In genomic region chr11:54764759-54765158, GRCm38 (mm10) we compare ENCODE assay signal across 21 mouse cellular contexts. TPM values are rescaled to one million over a fixed set of nuclear protein-coding genes. Genes with fewer than 3 reads are reported as not detected.
A peak's percentile ranks its signal among the peaks of the same experiment; 100 is the strongest.
DNase-seq lines count a peak whose midpoint lies in the region; ATAC-seq and TF ChIP-seq lines count a peak whose summit lies in the region.
"Had no signal": no experiment of that assay in that cellular context is flagged by ENCODE, and none has a peak within 500 bp of the region (broad histone marks: within the 10 kb centered on the region; RNA-seq: fewer than 3 reads in every experiment).

No protein-coding gene starts in this region.

- TF ChIP-seq RAD21 in CH12.LX (IDR thresholded peaks at IDR 0.05; ENCODE audit: low read depth, low read length) = no peak

- in situ Hi-C loops in CH12.LX (cut with MboI; ENCODE audit: low pct_ligation_motif_present, low pct_unique_long_range_greater_than_20kb, low sequenced_read_pairs) = no loop called here

- TF ChIP-seq CTCF in CH12.LX (conservative IDR thresholded peaks at IDR 0.05 in 1 of 2, IDR thresholded peaks at IDR 0.05 in 1 of 2; ENCODE audit: low read depth in 2 of 2, low read length in 2 of 2) = no peak
- no peak for TF ChIP-seq CTCF in stomach, postnatal 0 days (IDR thresholded peaks at IDR 0.05; ENCODE audit: low read depth)
- TF ChIP-seq CTCF in cerebellum, adult 2 months (IDR thresholded peaks at IDR 0.05; ENCODE audit: borderline replicate concordance, insufficient read depth, low read depth, low read length) = no peak

- H3K4me1 ChIP-seq in CH12.LX (ENCODE audit: control insufficient read depth in 1 of 2, insufficient read depth in 2 of 2) = peaks cover 13 to 88% of the 10 kb centered on the region in 2 experiments
- H3K4me1 ChIP-seq in stomach, postnatal 0 days (replicated peaks; ENCODE audit: control insufficient read depth, insufficient read depth) = no peaks in the 10 kb centered on the region
- no peaks in the 10 kb centered on the region for H3K4me1 ChIP-seq in cerebellum, adult 2 months (ENCODE audit: control insufficient read depth, insufficient read depth, low read length)
- H3K4me1 ChIP-seq in midbrain, embryonic 15.5 days = peaks cover 14% of the 10 kb centered on the region

- peaks cover 2 to 16% of the 10 kb centered on the region in 2 experiments for H3K36me3 ChIP-seq in CH12.LX (replicated peaks in 1 of 2; ENCODE audit: control insufficient read depth in 1 of 2, insufficient read depth in 1 of 2, low read length in 1 of 2)
- no peaks in the 10 kb centered on the region for H3K36me3 ChIP-seq in stomach, postnatal 0 days (ENCODE audit: control insufficient read depth, insufficient read depth, low read length)
- no peaks in the 10 kb centered on the region for H3K36me3 ChIP-seq in midbrain, embryonic 15.5 days (replicated peaks)
- H3K36me3 ChIP-seq: hindbrain, embryonic 13.5 days; neural tube, embryonic 12.5 days had no signal

- 82% methylated on average over 1 of the region's 1 CpGs for WGBS in stomach, postnatal 0 days
- WGBS in cerebellum, adult 2 months = 98% methylated on average over 1 of the region's 1 CpGs
- 88% methylated on average over 1 of the region's 1 CpGs for WGBS in midbrain, embryonic 15.5 days

- H3K9me3 ChIP-seq in CH12.LX (replicated peaks; ENCODE audit: low read length) = no peaks in the 10 kb centered on the region
- no peaks in the 10 kb centered on the region for H3K9me3 ChIP-seq in stomach, postnatal 0 days (ENCODE audit: control insufficient read depth, low read length)
- no peaks in the 10 kb centered on the region for H3K9me3 ChIP-seq in midbrain, embryonic 15.5 days
- H3K9me3 ChIP-seq: forebrain, embryonic 13.5 days; hindbrain, embryonic 13.5 days; limb, embryonic 10.5 days; neural tube, embryonic 12.5 days had no signal

- dilution Hi-C loops in CH12.LX (cut with MboI; ENCODE audit: extremely low pct_ligation_motif_present, extremely low pct_unique_long_range_greater_than_20kb, low sequenced_read_pairs) = no loop called here

- no peak overlapping the region for H3K27ac ChIP-seq in CH12.LX (ENCODE audit: insufficient read depth, low read depth)
- no peak overlapping the region for H3K27ac ChIP-seq in stomach, postnatal 0 days (replicated peaks)
- H3K27ac ChIP-seq in cerebellum, adult 2 months (ENCODE audit: insufficient read depth, low read length) = no peak overlapping the region
- H3K27ac ChIP-seq in midbrain, embryonic 15.5 days = no peak overlapping the region
- H3K27ac ChIP-seq: forebrain, embryonic 13.5 days; heart, adult 2 months; hindbrain, embryonic 13.5 days; limb, embryonic 10.5 days; liver, embryonic 14.5 days; neural tube, embryonic 12.5 days had no signal

- ATAC-seq in erythroid progenitor cell, adult 5-6 weeks (replicated peaks; ENCODE audit: low FRiP score, poor library complexity, severe bottlenecking) = 0 out of 2 replicates have a peak, but pooled peaks have one; percentile 46
- ATAC-seq in stomach, postnatal 0 days (ENCODE audit: low FRiP score, low TSS enrichment) = peak; percentile 71
- no peak for ATAC-seq in midbrain, embryonic 15.5 days (replicated peaks)
- ATAC-seq: forebrain, embryonic 13.5 days had no signal

- H3K4me3 ChIP-seq in CH12.LX (replicated peaks in 1 of 3; ENCODE audit: low read depth in 2 of 3, low read length in 2 of 3, poor library complexity in 1 of 3) = no peak overlapping the region
- no peak overlapping the region for H3K4me3 ChIP-seq in stomach, postnatal 0 days (ENCODE audit: low read depth, low read length)
- H3K4me3 ChIP-seq in cerebellum, adult 2 months (replicated peaks; ENCODE audit: insufficient read depth, low read depth, low read length) = no peak overlapping the region
- H3K4me3 ChIP-seq in midbrain, embryonic 15.5 days = no peak overlapping the region
- H3K4me3 ChIP-seq: forebrain, embryonic 13.5 days; heart, adult 2 months; hindbrain, embryonic 13.5 days; limb, embryonic 10.5 days; neural tube, embryonic 12.5 days had no signal

- no peak for TF ChIP-seq POLR2A in CH12.LX (IDR thresholded peaks at IDR 0.05; ENCODE audit: low read depth, low read length)
- TF ChIP-seq POLR2A in cerebellum, adult 2 months (IDR thresholded peaks at IDR 0.05; ENCODE audit: borderline replicate concordance, insufficient read depth, low read length) = no peak

- no peak overlapping the region for H3K9ac ChIP-seq in CH12.LX (ENCODE audit: insufficient read depth, low read depth)
- H3K9ac ChIP-seq in stomach, postnatal 0 days (ENCODE audit: low read length) = no peak overlapping the region
- H3K9ac ChIP-seq in midbrain, embryonic 15.5 days = no peak overlapping the region
- H3K9ac ChIP-seq: forebrain, embryonic 13.5 days; hindbrain, embryonic 13.5 days; liver, embryonic 14.5 days; neural tube, embryonic 12.5 days had no signal

- peak; percentile 77 for DNase-seq in A20 (ENCODE audit: low read depth, low spot score)
- peak; percentile 66 for DNase-seq in CH12.LX (ENCODE audit: extremely low read depth)
- no peak for DNase-seq in stomach, postnatal 0 days (ENCODE audit: low spot score)
- no peak for DNase-seq in cerebellum, adult 2 months
- no peak for DNase-seq in lung, postnatal 25 days (ENCODE audit: low spot score)
- no peak for DNase-seq in gastrocnemius, postnatal 10 days
- DNase-seq: adrenal gland, adult 2 months; cerebellum, adult 8-10 months; embryo, embryonic 11 days; heart, adult 2 months; kidney, adult 11 months; kidney, postnatal 14 days; lung, postnatal 14 days; right cerebral cortex, postnatal 25 days had no signal

- no peak overlapping the region for H3K4me2 ChIP-seq in CH12.LX (ENCODE audit: insufficient read depth, low read depth, poor library complexity, severe bottlenecking)
- no peak overlapping the region for H3K4me2 ChIP-seq in stomach, postnatal 0 days (replicated peaks; ENCODE audit: low read depth)
- H3K4me2 ChIP-seq in midbrain, embryonic 15.5 days = no peak overlapping the region
- H3K4me2 ChIP-seq: forebrain, embryonic 13.5 days; hindbrain, embryonic 13.5 days; neural tube, embryonic 12.5 days had no signal

- H3K27me3 ChIP-seq in CH12.LX (replicated peaks) = no peaks in the 10 kb centered on the region
- H3K27me3 ChIP-seq in stomach, postnatal 0 days (ENCODE audit: control insufficient read depth, insufficient read depth, low read length) = no peaks in the 10 kb centered on the region
- H3K27me3 ChIP-seq in cerebellum, adult 2 months (ENCODE audit: control insufficient read depth, insufficient read depth, low read length) = no peaks in the 10 kb centered on the region
- H3K27me3 ChIP-seq in midbrain, embryonic 15.5 days (replicated peaks) = no peaks in the 10 kb centered on the region
- H3K27me3 ChIP-seq: forebrain, embryonic 13.5 days; hindbrain, embryonic 13.5 days; neural tube, embryonic 12.5 days had no signal

- H3K79me2 ChIP-seq in CH12.LX (replicated peaks; ENCODE audit: control insufficient read depth, extremely low read depth, insufficient read depth, poor library complexity, severe bottlenecking) = peaks cover 77% of the 10 kb centered on the region

- no peak for TF ChIP-seq EP300 in CH12.LX (IDR thresholded peaks at IDR 0.05; ENCODE audit: low read length)
- no peak for TF ChIP-seq EP300 in stomach, postnatal 0 days (optimal IDR thresholded peaks at IDR 0.05)

TF ChIP-seq in CH12.LX, 34 proteins besides CTCF, POLR2A, EP300 and RAD21:
- TF ChIP-seq ELF1 (IDR thresholded peaks at IDR 0.05; ENCODE audit: low read depth, low read length) = peak; percentile 49
- peak; percentile 63; the same call in 1 of the 2 replicates for TF ChIP-seq SIN3A (IDR thresholded peaks at IDR 0.05; ENCODE audit: low read length)
- TF ChIP-seq BHLHE40 (IDR thresholded peaks at IDR 0.05; ENCODE audit: low read depth, low read length) = no peak
- 0 out of 2 replicates have a peak, but pooled peaks have one; percentile 15 for TF ChIP-seq MEF2A (IDR thresholded peaks at IDR 0.05; ENCODE audit: borderline replicate concordance, low read depth, low read length)
- peak; percentile 67; the same call in 1 of the 2 replicates for TF ChIP-seq CHD1 (IDR thresholded peaks at IDR 0.05; ENCODE audit: low read depth, low read length)
TF ChIP-seq in CH12.LX: peak in this region for 4.

RNA-seq across cellular contexts. Expression of gene Cdc42se2, which starts 22.7 kb away (rescaled TPM):
- 97.9 and 99.1 TPM in 2 replicates for total RNA-seq in CH12.LX (2012; rRNA removed)
- 215 and 227 TPM in 2 replicates for total RNA-seq in CH12.LX (2014; rRNA removed)
- 84.7 and 97.4 TPM in 2 replicates for polyA plus RNA-seq in CH12.LX (2012; ENCODE audit: insufficient read length, low read depth)
- 23.1 and 39.0 TPM in 2 replicates for total RNA-seq in erythroid progenitor cell, adult 5-6 weeks (2015; ENCODE audit: low replicate concordance)
- total RNA-seq in erythroid progenitor cell, adult 5-6 weeks (2017; ENCODE audit: low replicate concordance) = 12.5 and 17.8 TPM in 2 replicates
- 30.6 and 32.3 TPM in 2 replicates for polyA plus RNA-seq in stomach, postnatal 0 days (2015; fragmentation: Nextera tagmentation; extraction: Ambion mirVana)
- 60.8 and 61.5 TPM in 2 replicates for polyA plus RNA-seq in cerebellum, adult 2 months (2012; rRNA removed)
- 157 and 159 TPM in 2 replicates for polyA plus RNA-seq in midbrain, embryonic 15.5 days (2015; fragmentation: Nextera tagmentation; extraction: Ambion mirVana)
- total RNA-seq in gastrocnemius, postnatal 10 days (2021) = 10 to 100 TPM; 22.1 to 22.5 TPM

Comparison
In these comparisons a context has a peak if more than half of its experiments do, and no peak if none do; other contexts are left out.
1. DNase-seq: peak in A20 (single experiment) and CH12.LX (single experiment); none in stomach, postnatal 0 days (single experiment), cerebellum, adult 2 months (0 of 2), lung, postnatal 25 days (single experiment) and gastrocnemius, postnatal 10 days (single experiment).